Mouse (Mus musculus): ENCODE measurements at regions not wholly inside any gene's neighbourhood (a gene's known extent, or its start where the extent isn't known, plus 50 kb on each side); places are given as distances from the start of the nearest gene placed in this dataset.

- DNase-seq (ENCODE audit: low read depth, low spot score) = no peak
- in situ Hi-C loops (cut with MboI; ENCODE audit: low sequenced_read_pairs in 2 of 2, unreplicated experiment in 2 of 2) = loop anchor here (10.0 to 25.0 kb wide), 2 partner anchors 557 to 575 kb away; no protein-coding TSS in a partner anchor
- no peaks in the 10 kb centered on the region for H3K9me3 ChIP-seq (ENCODE audit: control insufficient read depth, insufficient read depth, low read depth, low read length)
- no peak for TF ChIP-seq MAFK (IDR thresholded peaks at IDR 0.05; ENCODE audit: insufficient read depth, low read depth, low read length)
- no peak for TF ChIP-seq CHD2 (IDR thresholded peaks at IDR 0.05; ENCODE audit: low read depth, low read length)
- TF ChIP-seq ZNF384 (IDR thresholded peaks at IDR 0.05; ENCODE audit: low read depth, low read length) = no peak
- TF ChIP-seq ZC3H11A (IDR thresholded peaks at IDR 0.05; ENCODE audit: borderline replicate concordance, low read depth, low read length) = no peak
- TF ChIP-seq HCFC1 (IDR thresholded peaks at IDR 0.05; ENCODE audit: borderline replicate concordance, insufficient read depth, low read length) = no peak
- no peaks in the 10 kb centered on the region for H3K36me3 ChIP-seq (ENCODE audit: control insufficient read depth, insufficient read depth, low read length, poor library complexity, severe bottlenecking)
- no peaks in the 10 kb centered on the region for H3K4me1 ChIP-seq (ENCODE audit: control insufficient read depth in 2 of 2, insufficient read depth in 2 of 2, low read length in 2 of 2, poor library complexity in 1 of 2)
- H3K27ac ChIP-seq (ENCODE audit: insufficient read depth, low read depth, low read length, poor library complexity, severe bottlenecking) = no peak overlapping the region
- no peak overlapping the region for H3K4me3 ChIP-seq (ENCODE audit: insufficient read depth in 1 of 2, low read depth in 1 of 2, low read length in 2 of 2, poor library complexity in 1 of 2, severe bottlenecking in 1 of 2)
- no peak overlapping the region for H3K9ac ChIP-seq (ENCODE audit: insufficient read depth, low read depth, low read length, poor library complexity, severe bottlenecking)
Observed at GRCm38 (mm10) chr13:59887306-59887705, 64.4 kb upstream of the Tut7 start.

- no peak for TF ChIP-seq MAFK (IDR thresholded peaks at IDR 0.05; ENCODE audit: insufficient read depth, low read depth, low read length)
- TF ChIP-seq ZC3H11A (IDR thresholded peaks at IDR 0.05; ENCODE audit: borderline replicate concordance, low read depth, low read length) = peak; percentile 61; the same call in 1 of the 2 replicates
- TF ChIP-seq CHD2 (IDR thresholded peaks at IDR 0.05; ENCODE audit: low read depth, low read length) = no peak
- TF ChIP-seq ZNF384 (IDR thresholded peaks at IDR 0.05; ENCODE audit: low read depth, low read length) = no peak
- TF ChIP-seq HCFC1 (IDR thresholded peaks at IDR 0.05; ENCODE audit: borderline replicate concordance, insufficient read depth, low read length) = no peak
- in situ Hi-C loops (cut with MboI; ENCODE audit: low sequenced_read_pairs in 2 of 2, unreplicated experiment in 2 of 2) = loop anchor here (10.0 to 25.0 kb wide), 2 partner anchors 558 to 576 kb away; no protein-coding TSS in a partner anchor
- DNase-seq (ENCODE audit: low read depth, low spot score) = peak; percentile 30
- Histone ChIP-seq H3K36me3 (ENCODE audit: control insufficient read depth, insufficient read depth, low read length, poor library complexity, severe bottlenecking) (no peaks in the 10 kb centered on the region), H3K4me1 (ENCODE audit: control insufficient read depth in 2 of 2, insufficient read depth in 2 of 2, low read length in 2 of 2, poor library complexity in 1 of 2) (no peaks in the 10 kb centered on the region), H3K4me3 (ENCODE audit: insufficient read depth in 1 of 2, low read depth in 1 of 2, low read length in 2 of 2, poor library complexity in 1 of 2, severe bottlenecking in 1 of 2) (no peak overlapping the region), H3K9me3 (ENCODE audit: control insufficient read depth, insufficient read depth, low read depth, low read length) (no peaks in the 10 kb centered on the region), H3K9ac (ENCODE audit: insufficient read depth, low read depth, low read length, poor library complexity, severe bottlenecking) (no peak overlapping the region), H3K27ac (ENCODE audit: insufficient read depth, low read depth, low read length, poor library complexity, severe bottlenecking) (no peak overlapping the region)
Observed at GRCm38 (mm10) chr13:59886572-59886971, 63.6 kb upstream of the Tut7 start.

GRCm38 (mm10) chr13:59881989-59882784 lies 59.2 kb upstream of the Tut7 start:
- no peak overlapping the region for H3K4me3 ChIP-seq (ENCODE audit: insufficient read depth in 1 of 2, low read depth in 1 of 2, low read length in 2 of 2, poor library complexity in 1 of 2, severe bottlenecking in 1 of 2)
- H3K9ac ChIP-seq (ENCODE audit: insufficient read depth, low read depth, low read length, poor library complexity, severe bottlenecking) = no peak overlapping the region
- TF ChIP-seq HCFC1 (IDR thresholded peaks at IDR 0.05; ENCODE audit: borderline replicate concordance, insufficient read depth, low read length) (no peak), CHD2 (IDR thresholded peaks at IDR 0.05; ENCODE audit: low read depth, low read length) (no peak), MAFK (IDR thresholded peaks at IDR 0.05; ENCODE audit: insufficient read depth, low read depth, low read length) (no peak), ZNF384 (IDR thresholded peaks at IDR 0.05; ENCODE audit: low read depth, low read length) (no peak), ZC3H11A (IDR thresholded peaks at IDR 0.05; ENCODE audit: borderline replicate concordance, low read depth, low read length) (no peak)
- no peak for DNase-seq (ENCODE audit: low read depth, low spot score)
- no peaks in the 10 kb centered on the region for H3K4me1 ChIP-seq (ENCODE audit: control insufficient read depth in 2 of 2, insufficient read depth in 2 of 2, low read length in 2 of 2, poor library complexity in 1 of 2)
- in situ Hi-C loops (cut with MboI; ENCODE audit: low sequenced_read_pairs in 2 of 2, unreplicated experiment in 2 of 2) = loop anchor here (10.0 to 25.0 kb wide), 2 partner anchors 563 to 580 kb away; no protein-coding TSS in a partner anchor
- H3K9me3 ChIP-seq (ENCODE audit: control insufficient read depth, insufficient read depth, low read depth, low read length) = no peaks in the 10 kb centered on the region
- H3K27ac ChIP-seq (ENCODE audit: insufficient read depth, low read depth, low read length, poor library complexity, severe bottlenecking) = no peak overlapping the region
- H3K36me3 ChIP-seq (ENCODE audit: control insufficient read depth, insufficient read depth, low read length, poor library complexity, severe bottlenecking) = no peaks in the 10 kb centered on the region

- no peak for DNase-seq (ENCODE audit: low read depth, low spot score)
- Histone ChIP-seq H3K9me3 (ENCODE audit: control insufficient read depth, insufficient read depth, low read depth, low read length) (no peaks in the 10 kb centered on the region), H3K27ac (ENCODE audit: insufficient read depth, low read depth, low read length, poor library complexity, severe bottlenecking) (no peak overlapping the region), H3K36me3 (ENCODE audit: control insufficient read depth, insufficient read depth, low read length, poor library complexity, severe bottlenecking) (no peaks in the 10 kb centered on the region), H3K4me1 (ENCODE audit: control insufficient read depth in 2 of 2, insufficient read depth in 2 of 2, low read length in 2 of 2, poor library complexity in 1 of 2) (no peaks in the 10 kb centered on the region), H3K4me3 (ENCODE audit: insufficient read depth in 1 of 2, low read depth in 1 of 2, low read length in 2 of 2, poor library complexity in 1 of 2, severe bottlenecking in 1 of 2) (no peak overlapping the region), H3K9ac (ENCODE audit: insufficient read depth, low read depth, low read length, poor library complexity, severe bottlenecking) (no peak overlapping the region)
- in situ Hi-C loops (cut with MboI; ENCODE audit: low sequenced_read_pairs in 2 of 2, unreplicated experiment in 2 of 2) = loop anchor here (10.0 to 25.0 kb wide), 2 partner anchors 565 to 582 kb away; no protein-coding TSS in a partner anchor
- no peak for TF ChIP-seq MAFK (IDR thresholded peaks at IDR 0.05; ENCODE audit: insufficient read depth, low read depth, low read length)
- TF ChIP-seq ZC3H11A (IDR thresholded peaks at IDR 0.05; ENCODE audit: borderline replicate concordance, low read depth, low read length) = no peak
- TF ChIP-seq CHD2 (IDR thresholded peaks at IDR 0.05; ENCODE audit: low read depth, low read length) = no peak
- no peak for TF ChIP-seq ZNF384 (IDR thresholded peaks at IDR 0.05; ENCODE audit: low read depth, low read length)
- no peak for TF ChIP-seq HCFC1 (IDR thresholded peaks at IDR 0.05; ENCODE audit: borderline replicate concordance, insufficient read depth, low read length)
Observed at GRCm38 (mm10) chr13:59880055-59880454, 57.1 kb upstream of the Tut7 start.
